Mouse (Mus musculus) neural tube, embryonic 11.5 days (tissue): ENCODE results near the gene Tmem109. TPM values are rescaled to one million over a fixed set of nuclear protein-coding genes. Genes with fewer than 3 reads are reported as not detected.

Experiments
- ATAC-seq: fragments of 200-750 bp; cut with Nextera tagmentation; 2 replicates; pipeline ENCODE4 v1.8.0; 2017; ENCODE audit warnings: moderate number of reproducible peaks, mild to moderate bottlenecking, moderate TSS enrichment, moderate library complexity; ENCODE audit not compliant: insufficient read depth, low FRiP score, low TSS enrichment
- DNase-seq: peaks from one replicate; pipeline ENCODE4 v3.0.0-alpha.2; 2015; ENCODE audit warnings: low spot score
- H3K27ac ChIP-seq: fragments of 300-500 bp; sonication (generic); 2 replicates; pipeline ENCODE4 v1.5.1; 2014; ENCODE audit warnings: low read depth, mild to moderate bottlenecking, low read length
- H3K27me3 ChIP-seq: fragments of 300-500 bp; sonication (generic); 2 replicates; pipeline ENCODE4 v1.6.1; 2014; ENCODE audit warnings: mild to moderate bottlenecking, low read length, mixed read lengths; ENCODE audit not compliant: control insufficient read depth, insufficient read depth
- H3K36me3 ChIP-seq: fragments of 300-500 bp; sonication (generic); 2 replicates; pipeline ENCODE4 v1.6.1; 2014; ENCODE audit warnings: mild to moderate bottlenecking, low read length, moderate library complexity, mixed read lengths; ENCODE audit not compliant: control insufficient read depth, insufficient read depth
- H3K4me1 ChIP-seq: fragments of 300-500 bp; sonication (generic); 2 replicates; pipeline ENCODE4 v1.6.1; 2014; ENCODE audit warnings: low read length, mixed read lengths; ENCODE audit not compliant: control insufficient read depth, insufficient read depth
- H3K4me2 ChIP-seq: fragments of 300-500 bp; sonication (generic); 2 replicates; pipeline ENCODE4 v1.6.1; 2014; ENCODE audit warnings: low read depth, mild to moderate bottlenecking, moderate library complexity
- H3K4me3 ChIP-seq: fragments of 300-500 bp; sonication (generic); 2 replicates; pipeline ENCODE4 v1.5.1; 2014; ENCODE audit warnings: low read depth, low read length
- H3K9ac ChIP-seq: fragments of 300-500 bp; sonication (generic); 2 replicates; pipeline ENCODE4 v1.6.1; 2014; ENCODE audit warnings: mild to moderate bottlenecking, low read length
- H3K9me3 ChIP-seq: fragments of 300-500 bp; sonication (generic); 2 replicates; pipeline ENCODE4 v1.6.1; 2016; ENCODE audit warnings: low read length; ENCODE audit not compliant: control insufficient read depth
- WGBS: fragments of 180-500 bp; shearing (Covaris S2); extraction: QIAGEN DNeasy Blood & Tissue Kit; methylation state at CpG from one replicate; pipeline ENCODE4 v1.1.7; 2014; 5-methylcytosine and 5-hydroxymethylcytosine counted together
- polyA plus RNA-seq: library from polyadenylated mRNA; unstranded; fragments of >200 nt; fragmentation: Nextera tagmentation; extraction: Ambion mirVana; gene quantifications from 2 replicates; pipeline ENCODE4 v1.2.1, GENCODE M21; 2014

The Tmem109 gene
- polyA plus RNA-seq, 1 experiment from 2014 or later, result 49.5 TPM

DNA sequence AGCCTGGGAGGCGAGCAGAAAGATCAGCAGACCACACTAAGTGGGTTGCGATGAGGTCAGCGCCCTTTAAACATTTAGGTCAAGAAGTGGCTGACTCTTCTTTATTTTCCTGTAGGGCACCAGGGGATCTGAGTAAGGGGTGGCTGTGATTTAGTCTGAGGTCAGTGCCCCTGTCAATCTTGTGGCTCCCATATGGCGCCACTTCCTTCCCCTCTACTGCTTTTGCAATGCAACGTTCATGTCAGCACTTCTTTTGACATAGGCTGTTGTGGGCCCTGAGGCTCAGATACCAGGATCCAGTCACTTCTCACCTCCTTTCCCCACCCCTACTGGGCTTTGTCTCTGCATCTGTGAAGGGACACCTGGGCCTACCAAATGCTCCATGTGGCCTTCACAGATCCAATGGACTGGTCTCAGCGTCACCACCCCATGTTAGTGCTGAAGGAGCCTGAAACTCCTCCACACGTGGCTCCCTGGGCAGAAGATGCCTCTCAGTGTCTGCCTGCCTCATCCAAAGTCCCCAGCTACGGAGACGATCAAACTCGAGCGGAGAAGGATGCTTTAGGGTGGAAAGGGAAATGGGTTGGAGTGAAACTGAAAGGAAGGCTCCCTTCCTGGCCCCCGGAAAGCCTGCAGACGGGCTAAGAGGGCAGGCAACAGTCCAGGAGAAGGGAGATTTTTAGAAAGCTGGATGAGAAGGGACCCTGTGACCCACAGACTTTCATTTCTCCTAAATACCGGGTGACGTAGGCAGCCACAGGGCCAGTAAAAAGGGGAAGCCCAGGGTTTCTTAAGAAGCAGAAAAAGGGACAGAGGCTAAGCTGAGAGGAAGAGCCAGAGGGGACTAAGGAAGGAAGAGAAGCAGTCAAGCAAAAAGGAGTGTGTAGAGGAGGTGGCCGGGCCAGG, 39.8 kb downstream of the Tmem109 start:
- no peak overlapping the region for H3K4me2 ChIP-seq
- WGBS, result 51% methylated on average over 16 of the region's 16 CpGs
- no peak overlapping the region for H3K9ac ChIP-seq
- H3K4me1 ChIP-seq, result no peaks in the 10 kb centered on the region
- H3K27ac ChIP-seq, result no peak overlapping the region
- ATAC-seq, result no peak
- H3K27me3 ChIP-seq, result no peaks in the 10 kb centered on the region
- no peak for DNase-seq
- no peak overlapping the region for H3K4me3 ChIP-seq
- no peaks in the 10 kb centered on the region for H3K36me3 ChIP-seq
- H3K9me3 ChIP-seq, result no peaks in the 10 kb centered on the region

GRCm38 (mm10) chr19:10839010-10839892, 42.5 kb downstream of the Tmem109 start, which contains the start of gene Slc15a3:
Gene Slc15a3, plus strand, starts transcription at chr19:10839727.
- H3K4me3 ChIP-seq, result no peak within 1 kb of the TSS
- H3K4me1 ChIP-seq, result no peaks in the 10 kb centered on the region
- DNase-seq (no peak), ATAC-seq (no peak)
- H3K36me3 ChIP-seq, result no peaks in the 10 kb centered on the region
- 79% methylated on average over 15 of the region's 15 CpGs for WGBS
- no peak within 1 kb of the TSS for H3K4me2 ChIP-seq
- no peak within 1 kb of the TSS for H3K9ac ChIP-seq
- H3K27me3 ChIP-seq, result no peaks in the 10 kb centered on the region
- H3K27ac ChIP-seq, result no peak within 1 kb of the TSS
- no peaks in the 10 kb centered on the region for H3K9me3 ChIP-seq

DNA sequence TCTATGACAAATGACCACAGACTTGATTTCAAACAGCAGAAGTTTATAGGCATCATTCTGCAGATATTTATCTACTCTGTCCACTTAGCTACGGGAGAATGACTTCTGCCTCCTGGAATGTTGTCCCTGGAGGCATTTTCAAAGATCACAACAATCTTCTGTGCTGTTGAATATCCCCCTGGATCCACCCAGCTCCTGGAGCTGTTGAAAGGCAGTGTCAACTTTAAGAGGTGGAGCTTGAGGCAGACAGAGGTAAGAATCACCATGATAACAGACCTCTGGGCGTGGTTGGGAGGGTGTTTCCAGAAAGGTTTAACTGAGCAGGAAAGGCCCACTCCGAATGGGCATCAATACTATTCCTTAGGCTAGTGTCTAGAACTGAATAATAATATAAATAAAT, 46.1 kb downstream of the Tmem109 start:
- 70% methylated on average over 3 of the region's 3 CpGs for WGBS

DNA sequence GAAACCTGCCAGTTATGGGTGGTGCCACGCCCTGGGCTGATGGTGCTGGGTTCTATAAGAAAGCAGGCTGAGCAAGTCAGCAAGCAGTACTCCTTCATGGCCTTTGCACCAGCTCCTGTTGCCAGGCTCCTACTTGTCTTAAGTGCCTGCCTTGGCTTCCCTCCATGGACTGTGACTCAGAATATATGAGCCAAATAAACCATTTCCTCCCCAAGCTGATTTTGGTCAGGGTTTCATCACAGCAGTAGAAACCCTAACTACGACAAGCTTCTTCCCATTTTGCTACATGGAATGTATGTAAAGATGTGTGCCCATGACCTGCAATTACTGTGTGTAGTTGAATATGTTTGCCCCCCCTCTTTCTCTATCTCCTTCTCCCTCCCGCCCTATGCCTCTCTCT, 48.2 kb downstream of the Tmem109 start:
- no peak overlapping the region for H3K9ac ChIP-seq
- 0 out of 2 replicates have a peak, but pooled peaks cover 4% of the 10 kb centered on the region for H3K9me3 ChIP-seq
- DNase-seq (no peak), ATAC-seq (no peak)
- H3K27ac ChIP-seq, result no peak overlapping the region
- H3K36me3 ChIP-seq, result no peaks in the 10 kb centered on the region
- H3K4me1 ChIP-seq, result no peaks in the 10 kb centered on the region
- no peak overlapping the region for H3K4me3 ChIP-seq
- H3K27me3 ChIP-seq, result no peaks in the 10 kb centered on the region
- no peak overlapping the region for H3K4me2 ChIP-seq
- 81% methylated on average over 3 of the region's 3 CpGs for WGBS

More for the DNA sequence above, 46.1 kb downstream of the Tmem109 start:
- Histone ChIP-seq H3K4me1 (no peaks in the 10 kb centered on the region), H3K9ac (no peak overlapping the region), H3K4me2 (no peak overlapping the region), H3K4me3 (no peak overlapping the region), H3K36me3 (no peaks in the 10 kb centered on the region), H3K27ac (no peak overlapping the region), H3K27me3 (no peaks in the 10 kb centered on the region), H3K9me3 (0 out of 2 replicates have a peak, but pooled peaks cover 4% of the 10 kb centered on the region)
- no peak for DNase-seq
- no peak for ATAC-seq

GRCm38 (mm10) chr19:10832030-10832429, 49.8 kb downstream of the Tmem109 start:
- Histone ChIP-seq H3K27me3 (no peaks in the 10 kb centered on the region), H3K27ac (no peak overlapping the region), H3K4me1 (no peaks in the 10 kb centered on the region), H3K4me2 (no peak overlapping the region), H3K9ac (no peak overlapping the region), H3K9me3 (0 out of 2 replicates have a peak, but pooled peaks cover 4% of the 10 kb centered on the region), H3K36me3 (no peaks in the 10 kb centered on the region), H3K4me3 (no peak overlapping the region)
- DNase-seq, result no peak
- no peak for ATAC-seq
- WGBS, result 83% methylated on average over 3 of the region's 3 CpGs

DNA sequence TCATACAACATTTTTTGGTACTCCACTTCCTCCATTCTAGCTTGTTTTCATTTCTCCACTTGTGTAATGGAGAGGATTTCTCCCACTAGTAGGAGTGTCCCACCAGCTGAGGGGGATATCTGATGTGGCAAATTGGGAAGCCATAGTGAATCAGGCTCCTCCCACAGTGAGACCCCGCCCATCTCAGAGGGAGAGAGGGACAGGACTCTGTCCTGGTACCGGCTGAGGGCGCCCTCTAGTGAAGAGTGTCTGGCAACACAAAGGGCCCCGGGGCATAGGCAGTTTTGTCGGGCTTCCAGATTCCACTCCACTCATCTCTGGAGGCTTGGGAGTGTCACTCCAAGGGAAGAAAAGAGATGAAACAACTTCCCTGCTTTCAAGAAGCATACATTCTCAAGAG, 50.4 kb downstream of the Tmem109 start:
- no peak for ATAC-seq
- Histone ChIP-seq H3K36me3 (no peaks in the 10 kb centered on the region), H3K9ac (no peak overlapping the region), H3K27me3 (no peaks in the 10 kb centered on the region), H3K27ac (no peak overlapping the region), H3K4me2 (no peak overlapping the region), H3K4me1 (no peaks in the 10 kb centered on the region), H3K4me3 (no peak overlapping the region), H3K9me3 (0 out of 2 replicates have a peak, but pooled peaks cover 4% of the 10 kb centered on the region)
- WGBS, result 5% methylated on average over 5 of the region's 5 CpGs
- DNase-seq, result peak; percentile 61

GRCm38 (mm10) chr19:10829436-10830175, 52.2 kb downstream of the Tmem109 start, which contains the start of gene Cd6:
Gene Cd6, minus strand, starts transcription at chr19:10830058.
- Histone ChIP-seq H3K36me3 (no peaks in the 10 kb centered on the region), H3K27me3 (no peaks in the 10 kb centered on the region), H3K9me3 (0 out of 2 replicates have a peak, but pooled peaks cover 4% of the 10 kb centered on the region), H3K4me1 (no peaks in the 10 kb centered on the region), H3K27ac (no peak within 1 kb of the TSS), H3K9ac (no peak within 1 kb of the TSS), H3K4me2 (no peak within 1 kb of the TSS), H3K4me3 (no peak within 1 kb of the TSS)
- WGBS, result 88% methylated on average over 16 of the region's 16 CpGs
- ATAC-seq (no peak), DNase-seq (no peak)

GRCm38 (mm10) chr19:10828321-10828720, 53.5 kb downstream of the Tmem109 start:
- Histone ChIP-seq H3K4me1 (no peaks in the 10 kb centered on the region), H3K27ac (no peak overlapping the region), H3K9ac (no peak overlapping the region), H3K9me3 (0 out of 2 replicates have a peak, but pooled peaks cover 4% of the 10 kb centered on the region), H3K4me3 (no peak overlapping the region), H3K27me3 (no peaks in the 10 kb centered on the region), H3K4me2 (no peak overlapping the region), H3K36me3 (no peaks in the 10 kb centered on the region)
- no peak for ATAC-seq
- 91% methylated on average over 5 of the region's 5 CpGs for WGBS
- no peak for DNase-seq
